Mouse (Mus musculus) left cerebral cortex, postnatal 14 days (tissue): Measurements from ENCODE around the gene Mrpl9. TPM values are rescaled to one million over a fixed set of nuclear protein-coding genes. Genes with fewer than 3 reads are reported as not detected.

ENCODE experiments used
- DNase-seq, 2 experiments: peaks; one replicate each; pipeline ENCODE4 v3.0.0; 2021 to 2022; ENCODE audit warnings: low spot score in 2 of 2, mixed read lengths in 1 of 2
- intact Hi-C: fragments of 180-260 bp; cut with DNase I; formaldehyde crosslinking; loops from one replicate; pipeline ENCODE4 v1.15.1; 2025
- long read RNA-seq, 2 experiments: library from polyadenylated mRNA; stranded (forward); transcript quantifications; one replicate each; pipeline ENCODE4 v2.0.0; 2021
- total RNA-seq, 2 experiments: library from RNA; stranded (reverse); gene quantifications; 2 replicates each; pipeline ENCODE4 v1.2.3; 2021

Mrpl9 gene
- 10 to 100 TPM; 38.3 to 40.0 TPM for total RNA-seq
- long read RNA-seq, experiment 1, transcript Mrpl9-201 (7 exons, 1,612 nt) = major isoform, 43 of 47 reads
- long read RNA-seq, experiment 1, partial matches to known transcripts = 3 of 47 reads
- long read RNA-seq, experiment 1, other reads (novel, unspliced or antisense) = 1 of 47 reads
- long read RNA-seq, experiment 2, transcript Mrpl9-201 (7 exons, 1,612 nt) = major isoform, 35 of 47 reads
- long read RNA-seq, experiment 2, partial matches to known transcripts = 3 of 47 reads
- long read RNA-seq, experiment 2, other reads (novel, unspliced or antisense) = 9 of 47 reads

DNA sequence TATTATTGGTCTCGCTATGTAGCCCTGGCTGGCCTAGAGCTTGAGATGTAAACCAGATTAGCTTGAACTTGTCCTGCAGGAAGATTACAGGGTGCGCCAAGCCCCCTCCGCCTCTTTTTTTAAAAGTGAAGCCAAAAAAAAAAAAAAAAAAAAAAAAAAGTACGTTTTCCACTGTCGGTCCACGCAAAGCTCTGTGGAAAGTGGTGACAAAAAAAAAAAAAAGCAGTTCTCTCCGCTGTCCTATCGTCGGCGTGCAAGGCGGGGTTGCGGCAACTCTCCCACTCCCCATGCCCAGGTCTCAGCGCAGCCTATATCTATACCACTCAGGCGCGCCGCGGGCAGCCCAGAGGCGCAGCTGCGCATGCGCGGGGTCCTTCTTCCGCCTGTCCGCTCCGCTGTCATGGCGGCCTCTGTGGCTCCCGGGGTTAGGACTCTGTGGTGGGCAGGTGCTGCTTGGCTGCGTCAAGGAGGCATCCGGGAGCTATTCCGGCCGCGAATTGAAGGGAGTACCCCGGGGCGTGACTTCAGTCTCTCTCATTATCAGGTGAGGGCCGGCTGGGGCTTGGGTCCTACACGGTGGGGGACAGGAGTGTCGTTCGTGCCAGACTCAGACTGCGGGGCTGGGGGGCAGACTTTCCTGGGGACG lies at the start of gene Mrpl9:
TSS of gene Mrpl9 (plus strand) at position 368 of the 646 bp plus-strand sequence.
- intact Hi-C loops = loop anchor here (5.0 kb wide), 1 partner anchor 76 kb away; no protein-coding TSS in a partner anchor
- peak; percentile 92 to 98 for DNase-seq

DNA sequence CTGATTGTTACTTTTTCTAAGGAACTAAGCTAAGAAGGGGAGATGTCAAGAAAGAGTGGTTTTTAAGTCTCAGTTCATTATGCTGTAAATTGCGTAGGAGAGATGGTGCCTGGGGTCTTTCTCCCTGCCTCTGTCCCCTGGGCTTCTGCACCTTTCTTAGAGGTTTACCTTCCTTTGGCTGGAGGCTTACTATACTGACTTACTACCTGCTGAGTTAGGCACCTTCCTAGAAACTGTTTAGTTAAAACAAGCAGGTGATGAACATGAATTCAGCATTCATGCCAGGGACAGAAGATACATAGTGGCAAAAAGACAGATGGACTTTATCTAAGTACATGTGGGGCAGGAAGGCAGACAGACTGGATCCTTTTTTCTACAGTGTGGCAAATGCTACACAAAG lies 46.8 kb upstream of the Mrpl9 start:
- intact Hi-C loops = no loop called here
- no peak for DNase-seq

DNA sequence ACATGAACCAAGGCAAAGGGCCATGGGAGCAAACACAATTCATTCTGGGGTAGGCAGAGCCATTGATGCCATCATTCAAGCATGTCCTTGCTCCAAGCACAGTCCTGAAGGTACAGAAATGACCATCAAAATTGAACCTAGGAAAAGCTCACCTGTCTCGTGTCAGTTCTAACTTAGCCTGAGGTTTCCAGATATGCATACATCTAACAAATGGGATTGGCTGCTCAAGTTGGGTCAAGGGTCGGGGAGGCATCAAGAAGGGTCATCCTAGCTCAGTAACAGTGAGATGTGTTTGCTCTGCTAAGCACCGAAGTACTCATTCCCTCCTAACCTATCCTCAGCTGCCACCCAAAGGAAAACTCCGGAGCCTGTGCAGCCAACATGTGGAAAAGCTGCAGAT lies 46.3 kb upstream of the Mrpl9 start:
- no peak for DNase-seq
- intact Hi-C loops = no loop called here

DNA sequence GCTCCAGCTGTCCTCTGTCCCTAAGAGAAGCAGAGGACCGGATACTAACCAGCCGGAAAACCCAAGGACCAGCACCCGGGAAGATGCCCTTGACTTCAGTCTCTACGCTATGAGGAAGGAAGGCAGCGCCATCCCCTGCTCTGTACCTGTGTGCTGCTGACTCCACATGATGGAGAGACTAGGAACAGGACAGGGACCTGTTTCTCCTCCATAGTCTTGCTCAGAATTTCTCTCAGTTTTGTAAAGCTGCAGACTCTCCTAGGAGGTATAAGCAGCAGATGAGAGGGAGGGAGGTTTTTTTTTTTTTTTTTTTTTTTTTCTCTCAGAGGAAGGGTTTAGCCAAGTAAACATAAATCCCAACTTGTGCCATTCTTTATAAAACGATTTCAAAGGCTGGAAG lies 44.9 kb upstream of the Mrpl9 start, which contains the start of gene Lingo4:
TSS of gene Lingo4 (plus strand) at position 301 of the 400 bp plus-strand sequence.
- DNase-seq = no peak
- intact Hi-C loops = no loop called here

DNA sequence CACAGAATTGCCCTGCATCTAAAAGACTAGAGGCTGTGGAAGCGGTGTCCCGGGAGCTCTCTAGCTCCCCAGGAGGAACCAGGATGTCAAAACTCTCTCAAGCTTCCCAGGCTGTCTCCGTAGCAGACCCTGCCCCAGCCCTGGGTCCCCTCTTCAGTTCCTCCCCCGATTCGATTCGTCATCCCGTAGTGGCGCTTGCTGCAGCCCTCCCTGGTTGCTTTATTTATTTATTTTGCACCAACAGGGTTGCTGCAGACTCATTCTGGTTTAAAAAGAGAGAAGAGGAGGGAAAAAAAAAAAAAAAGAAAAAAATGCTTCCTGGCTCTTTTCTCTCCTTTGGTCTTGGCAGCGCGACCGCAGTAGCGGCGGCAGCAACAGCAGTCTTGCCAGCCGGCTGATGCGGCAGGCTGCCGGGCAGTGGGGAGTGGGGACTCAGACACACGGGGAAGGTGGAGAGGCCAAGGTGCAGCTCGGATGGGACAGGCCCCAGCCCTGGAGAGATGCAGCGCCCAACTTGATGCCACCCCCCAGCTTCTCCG lies 44.1 kb upstream of the Mrpl9 start:
- intact Hi-C loops = no loop called here
- peak in 1 of 2 experiments; percentile 53 for DNase-seq

DNA sequence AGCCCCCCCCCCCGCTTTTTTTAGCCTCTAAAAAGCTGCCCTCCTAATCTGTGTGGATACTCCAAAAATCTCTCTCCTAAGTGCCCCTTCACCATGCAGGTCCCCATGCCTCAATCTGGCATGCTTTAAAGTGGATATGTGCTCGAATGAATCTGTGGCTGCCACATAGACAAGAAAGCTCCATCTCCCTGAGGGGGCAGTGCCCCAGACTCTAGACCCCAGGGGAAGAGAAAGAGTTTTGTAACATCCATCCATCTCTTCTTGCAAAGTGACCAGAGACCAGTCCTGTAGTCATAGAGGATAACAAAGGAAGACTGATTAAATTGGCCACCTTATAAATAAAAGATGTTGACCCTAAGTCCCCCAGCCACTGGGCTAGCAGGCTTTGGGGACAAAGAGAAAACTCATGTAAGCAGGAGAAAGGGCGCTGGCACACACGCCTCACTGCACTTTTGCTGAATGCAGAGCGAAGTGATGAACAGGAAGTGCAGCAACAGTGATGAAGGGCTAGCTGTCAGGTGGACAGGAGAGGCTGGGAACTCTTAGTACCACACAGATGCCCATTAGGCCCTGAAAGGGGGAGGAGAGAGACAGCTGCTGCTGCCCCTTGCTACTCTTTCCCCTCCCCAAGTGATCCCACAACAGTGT lies 43.3 kb upstream of the Mrpl9 start:
- intact Hi-C loops = no loop called here
- DNase-seq = no peak

DNA sequence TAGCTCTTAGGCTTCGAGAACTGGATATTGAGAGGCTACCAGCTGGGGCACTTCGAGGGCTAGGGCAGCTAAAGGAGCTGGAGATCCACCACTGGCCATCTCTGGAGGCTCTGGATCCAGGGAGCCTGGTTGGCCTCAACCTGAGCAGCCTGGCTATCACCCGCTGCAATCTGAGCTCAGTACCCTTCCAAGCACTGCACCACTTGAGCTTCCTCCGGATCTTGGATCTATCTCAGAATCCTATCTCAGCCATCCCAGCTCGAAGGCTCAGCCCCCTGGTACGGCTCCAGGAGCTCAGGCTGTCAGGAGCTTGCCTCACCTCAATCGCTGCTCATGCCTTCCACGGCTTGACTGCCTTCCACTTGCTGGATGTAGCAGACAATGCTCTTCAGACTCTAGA lies 40.7 kb upstream of the Mrpl9 start:
- intact Hi-C loops = no loop called here
- DNase-seq = no peak

DNA sequence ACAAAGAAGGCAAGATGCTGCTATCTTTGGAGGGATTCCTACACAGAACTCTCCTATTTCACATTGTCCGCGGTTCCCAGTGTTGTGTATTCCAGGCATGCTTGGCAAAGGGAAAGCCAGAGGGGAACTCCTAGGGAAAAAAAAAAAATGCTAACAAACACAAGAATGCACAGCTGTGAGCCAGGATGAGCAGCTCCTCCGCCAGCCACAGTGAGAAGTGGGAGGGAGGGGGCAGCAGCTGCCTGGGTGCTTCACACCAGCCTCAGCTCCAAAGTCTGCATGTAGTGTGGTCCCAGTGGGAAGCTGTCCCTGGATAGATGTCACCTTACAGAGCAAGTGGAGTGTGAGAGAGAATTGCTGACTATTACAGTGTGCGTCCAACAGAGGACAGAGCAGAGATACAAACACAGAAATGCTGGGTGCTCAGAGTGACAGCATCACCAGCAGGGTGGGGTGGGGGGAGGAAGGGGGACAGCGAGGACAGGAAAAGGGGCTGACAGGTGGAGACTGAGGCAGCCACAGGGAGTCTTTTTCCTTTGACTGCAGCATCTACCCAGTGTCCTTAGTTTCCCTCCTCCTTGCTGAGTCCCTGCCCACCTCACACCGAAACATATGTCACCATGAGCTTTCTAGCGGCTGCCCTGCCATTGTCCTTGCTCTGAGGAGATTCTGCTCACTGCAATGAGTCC lies 38.6 kb upstream of the Mrpl9 start:
- DNase-seq = peak; percentile 51 to 81
- intact Hi-C loops = no loop called here

DNA sequence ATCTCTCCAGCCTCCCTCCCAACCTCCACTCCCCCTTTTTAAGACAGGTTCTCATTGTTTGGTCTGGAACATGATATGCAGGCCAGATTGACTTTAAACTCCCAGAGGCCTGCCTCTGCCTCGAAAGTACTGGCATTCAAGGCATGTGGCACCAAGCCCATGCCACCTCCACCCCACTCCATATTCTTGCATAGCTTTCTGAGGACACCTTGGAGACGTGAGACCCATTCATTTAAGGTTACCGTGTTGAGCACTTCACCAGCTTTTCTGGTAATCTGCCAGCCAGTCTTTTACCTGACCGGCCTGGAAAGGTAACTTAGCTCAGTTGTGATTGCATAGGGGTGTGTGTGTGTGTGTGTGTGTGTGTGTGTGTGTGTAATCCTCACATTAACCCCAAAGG lies 37.6 kb upstream of the Mrpl9 start:
- intact Hi-C loops = no loop called here
- DNase-seq = no peak

DNA sequence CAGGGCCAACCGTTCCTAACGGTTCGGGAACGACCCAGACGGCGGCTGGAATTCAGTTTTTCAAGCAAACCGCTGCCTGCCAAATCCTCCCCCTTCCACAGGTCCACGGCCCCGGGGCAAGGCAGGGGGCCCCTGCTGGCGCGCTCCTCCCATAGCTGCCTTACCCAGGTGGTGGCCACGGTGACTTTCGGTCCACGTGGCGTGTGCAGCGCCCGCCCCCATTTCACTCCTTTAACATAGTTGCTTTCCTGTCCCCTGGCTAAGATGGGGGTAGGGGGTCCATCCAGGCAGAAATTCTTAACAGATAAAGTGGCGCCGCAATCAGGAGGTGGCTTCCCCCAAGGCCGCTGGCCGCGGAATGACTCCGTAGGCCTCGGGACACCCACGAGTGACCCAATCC lies 30.6 kb upstream of the Mrpl9 start:
- peak in 1 of 2 experiments; percentile 12 for DNase-seq
- intact Hi-C loops = loop anchor here (2.0 kb wide), 1 partner anchor 46 kb away; no protein-coding TSS in a partner anchor

DNA sequence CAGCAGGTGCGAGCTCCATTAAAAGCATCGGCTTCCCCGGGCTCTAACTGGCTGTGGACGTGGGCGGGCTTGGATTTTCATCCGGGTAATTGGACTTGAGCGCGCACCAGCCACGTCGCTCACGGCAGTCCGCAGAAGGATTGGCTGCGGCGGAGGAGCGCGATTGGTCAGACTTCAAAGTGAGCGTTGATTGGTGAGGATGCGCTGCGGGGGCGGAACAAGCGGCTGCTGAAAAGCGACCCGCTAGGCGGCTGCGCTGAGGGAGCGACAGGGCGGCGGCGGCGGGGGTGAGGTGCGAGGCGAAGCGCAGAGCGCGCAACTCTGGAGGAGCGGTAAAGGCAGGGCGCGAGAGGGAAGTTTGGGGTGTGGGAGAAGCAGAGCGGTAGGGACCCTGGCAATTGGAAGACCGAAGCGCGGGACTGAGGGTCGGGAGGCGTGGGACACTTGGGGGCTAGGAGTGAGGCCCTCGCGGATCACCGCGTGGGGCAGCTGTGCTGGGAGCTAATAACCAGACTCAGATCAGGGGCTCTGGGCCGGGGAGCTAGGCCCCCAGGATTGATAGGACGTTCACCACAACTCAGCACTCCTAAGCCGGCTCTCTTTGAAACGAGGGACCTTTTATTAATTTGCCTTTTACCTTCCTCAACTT lies 30.0 kb upstream of the Mrpl9 start, which contains the start of gene Tdrkh:
TSS of gene Tdrkh (plus strand) at position 243 of the 649 bp plus-strand sequence.
- intact Hi-C loops = loop anchor here (2.0 kb wide), 1 partner anchor 46 kb away; no protein-coding TSS in a partner anchor
- peak; percentile 99 for DNase-seq

DNA sequence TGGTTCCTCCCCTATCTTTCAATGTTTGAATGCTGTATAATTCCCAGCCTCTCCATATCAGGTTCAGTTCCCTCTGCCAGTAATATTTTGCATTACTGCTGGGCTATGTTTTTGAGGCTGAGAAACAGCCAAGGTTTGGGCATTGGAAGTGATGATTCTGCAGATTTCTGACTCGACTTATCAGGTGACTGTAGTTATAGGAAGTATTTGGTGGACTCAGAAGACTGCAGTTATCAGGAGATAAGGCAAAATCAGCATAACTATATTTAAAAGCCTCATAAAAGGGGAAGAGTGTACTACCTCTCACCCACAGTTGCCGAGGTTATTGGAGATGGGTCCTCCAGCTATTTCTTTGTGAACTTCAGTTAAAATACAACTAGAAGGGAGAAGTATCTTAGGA lies 12.1 kb upstream of the Mrpl9 start:
- DNase-seq = no peak
- intact Hi-C loops = no loop called here

DNA sequence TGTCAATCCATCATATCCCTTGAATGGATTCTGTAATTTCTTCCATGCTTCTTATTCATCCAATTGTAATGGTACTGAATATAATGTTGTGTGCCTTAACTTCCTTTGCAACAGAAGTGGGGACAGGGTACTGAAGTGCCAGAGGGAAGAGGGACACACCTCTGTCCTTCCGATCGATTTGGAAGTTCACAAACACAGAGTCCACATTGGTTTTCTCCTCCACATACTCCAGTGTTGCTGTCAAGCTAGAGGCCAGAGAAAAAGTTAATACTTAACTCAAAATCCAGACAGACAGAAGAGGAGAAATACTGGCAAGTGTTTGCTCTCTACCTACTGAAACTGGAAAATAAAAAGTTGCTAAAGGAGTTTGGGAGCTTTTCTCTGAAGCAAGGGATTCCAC lies 8.8 kb upstream of the Mrpl9 start:
- intact Hi-C loops = no loop called here
- DNase-seq = no peak

DNA sequence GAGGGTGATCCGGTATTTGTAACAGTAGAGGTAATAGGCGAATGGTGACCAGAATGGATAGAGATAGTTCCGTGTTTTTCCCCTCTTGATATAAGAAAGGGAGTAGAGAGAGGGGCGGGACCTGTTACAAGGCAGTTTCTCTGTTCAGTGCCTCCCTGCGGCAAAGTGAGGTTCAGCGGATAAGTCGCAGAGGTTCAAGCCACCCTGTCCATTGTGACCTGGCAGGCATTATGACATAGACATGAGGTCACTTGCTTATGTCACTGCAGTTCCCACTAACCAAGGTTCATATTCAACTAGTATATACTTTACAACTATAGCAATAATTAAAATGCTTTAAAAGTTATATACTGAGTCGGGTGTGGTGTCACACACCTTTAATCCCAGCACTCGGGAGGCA lies 6.7 kb upstream of the Mrpl9 start:
- no peak for DNase-seq
- intact Hi-C loops = no loop called here

DNA sequence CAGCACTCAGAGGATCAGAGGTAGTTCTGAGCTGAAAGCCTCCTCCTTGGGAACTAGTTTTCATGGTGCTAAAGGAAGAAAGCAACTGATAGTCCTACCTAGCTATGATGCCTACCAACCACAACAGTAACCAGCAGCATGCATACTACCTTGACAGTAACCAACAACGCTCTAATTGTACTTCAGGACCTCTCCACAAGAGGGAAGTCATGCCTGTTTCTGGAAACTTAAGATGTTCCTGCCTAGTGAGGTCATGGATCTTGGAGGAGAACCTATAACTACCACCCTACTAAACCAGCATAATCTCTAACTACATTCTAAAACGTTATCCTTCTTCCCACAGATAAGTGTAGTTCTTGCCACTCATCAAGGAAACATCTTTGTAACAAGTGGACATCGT lies 1.9 kb upstream of the Mrpl9 start:
- intact Hi-C loops = loop anchor here (5.0 kb wide), 1 partner anchor 74 kb away; no protein-coding TSS in a partner anchor
- peak in 1 of 2 experiments; percentile 56 for DNase-seq

DNA sequence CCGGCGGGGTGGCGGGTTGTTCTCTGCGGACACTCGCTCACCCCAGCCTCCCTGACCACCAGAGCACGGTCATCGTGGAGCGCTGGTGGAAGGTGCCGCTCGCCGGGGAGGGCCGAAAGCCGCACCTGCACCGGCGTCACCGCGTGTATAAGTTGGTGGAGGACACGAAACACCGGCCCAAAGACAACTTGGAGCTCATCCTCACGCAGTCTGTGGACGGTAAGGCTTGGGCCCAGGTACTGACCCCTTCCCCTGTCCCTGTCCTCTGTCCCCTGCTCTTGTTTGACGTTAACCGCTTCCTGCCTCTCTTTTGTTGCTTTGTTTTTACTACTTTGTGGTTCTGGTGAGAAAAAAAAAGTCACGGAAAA lies 463 bp downstream of the Mrpl9 start, which contains the start of gene Oaz3:
TSS of gene Oaz3 (minus strand) at position 319 of the 368 bp plus-strand sequence.
- DNase-seq = no peak
- intact Hi-C loops = loop anchor here (5.0 kb wide), 1 partner anchor 76 kb away; no protein-coding TSS in a partner anchor

DNA sequence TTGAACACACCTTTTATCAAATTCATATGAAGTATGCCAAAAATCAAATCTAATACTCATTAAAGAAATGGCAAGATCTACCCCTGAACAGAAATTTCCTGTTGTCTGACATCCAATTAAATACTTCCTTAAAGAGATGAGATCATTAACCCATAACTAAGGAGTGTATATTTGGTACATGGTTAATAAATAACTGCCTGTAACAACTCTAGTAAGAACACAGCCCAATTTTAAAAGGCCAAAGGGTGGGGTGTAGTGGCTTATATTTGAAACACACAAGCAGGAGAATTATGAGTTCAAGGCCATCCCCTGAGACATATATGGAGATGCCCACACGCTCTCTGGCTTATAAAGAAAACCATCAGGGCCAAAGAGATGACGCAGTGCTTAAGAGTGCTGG lies 6.3 kb downstream of the Mrpl9 start:
- no peak for DNase-seq
- intact Hi-C loops = no loop called here

DNA sequence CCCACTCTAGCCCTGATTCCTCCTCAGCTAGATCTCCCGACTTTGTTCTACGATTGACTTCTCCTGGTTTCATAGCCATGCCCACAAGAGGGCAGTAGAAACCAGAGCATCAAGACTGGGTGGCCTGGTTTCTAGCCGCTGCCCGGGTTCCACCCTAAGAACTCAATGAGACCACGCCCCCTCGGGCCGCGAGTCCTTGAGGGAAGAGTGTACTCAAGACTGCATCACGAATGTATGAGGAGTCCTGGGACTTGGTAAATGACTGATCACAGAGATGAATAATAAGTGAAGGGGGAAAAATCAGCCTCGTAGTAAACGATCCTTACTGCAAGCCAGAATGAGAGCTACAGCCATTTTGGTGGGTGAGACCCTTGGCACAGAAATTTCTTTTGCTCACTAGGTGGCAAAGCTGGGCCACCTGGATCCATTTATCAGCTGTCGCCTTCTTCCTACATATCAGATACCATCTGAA lies 13.4 kb downstream of the Mrpl9 start:
- peak; percentile 88 to 90 for DNase-seq
- intact Hi-C loops = loop anchor here (1.0 to 5.0 kb wide), 3 partner anchors 46 to 146 kb away; no protein-coding TSS in a partner anchor

DNA sequence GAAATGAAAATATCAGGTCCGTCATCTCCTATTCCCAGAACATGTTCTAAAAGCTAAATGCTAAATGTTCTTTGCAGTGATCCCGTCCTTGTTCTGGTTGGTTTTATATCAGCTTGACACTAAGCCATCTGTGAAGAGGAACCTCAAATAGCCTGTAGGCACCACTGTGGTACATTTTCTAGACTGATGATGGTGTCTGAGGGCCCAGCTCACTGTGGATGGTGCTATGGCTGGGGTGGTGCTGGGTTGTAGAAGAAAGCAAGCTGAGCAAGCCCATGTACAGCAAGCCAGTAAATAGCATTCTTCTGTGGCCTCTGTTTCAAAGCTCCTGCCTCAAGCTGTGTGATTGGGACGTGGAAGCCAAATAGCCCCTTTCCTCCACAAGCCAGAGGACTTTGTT lies 13.9 kb downstream of the Mrpl9 start:
- intact Hi-C loops = loop anchor here (5.0 kb wide), 2 partner anchors 130 to 145 kb away; no protein-coding TSS in a partner anchor
- no peak for DNase-seq
